Mouse (Mus musculus): ENCODE measurements at regions not wholly inside any gene's neighbourhood (a gene's known extent, or its start where the extent isn't known, plus 50 kb on each side); places are given as distances from the start of the nearest gene placed in this dataset.
A peak's percentile ranks its signal among the peaks of the same experiment; 100 is the strongest.

DNA sequence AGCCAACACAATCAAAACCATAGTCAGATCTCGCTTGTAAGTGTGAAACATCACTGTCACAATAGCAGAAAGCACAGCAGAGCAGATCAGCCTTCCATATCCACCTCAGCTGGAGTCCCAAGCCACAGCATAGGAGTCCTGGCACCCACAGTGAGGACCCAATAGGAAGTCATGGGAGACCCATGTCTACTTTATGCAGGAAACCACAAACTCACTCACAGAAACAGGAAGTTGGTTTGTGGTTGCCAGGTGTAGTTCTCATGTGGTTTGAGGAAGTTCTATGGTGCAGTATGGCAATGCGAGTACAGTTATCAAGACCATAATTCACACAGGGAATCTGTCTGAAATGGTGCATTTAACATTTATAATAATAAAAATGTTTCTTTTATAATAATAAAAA, 77.6 kb upstream of the Kctd3 start:
- no peak for DNase-seq (ENCODE audit: extremely low spot score)

DNA sequence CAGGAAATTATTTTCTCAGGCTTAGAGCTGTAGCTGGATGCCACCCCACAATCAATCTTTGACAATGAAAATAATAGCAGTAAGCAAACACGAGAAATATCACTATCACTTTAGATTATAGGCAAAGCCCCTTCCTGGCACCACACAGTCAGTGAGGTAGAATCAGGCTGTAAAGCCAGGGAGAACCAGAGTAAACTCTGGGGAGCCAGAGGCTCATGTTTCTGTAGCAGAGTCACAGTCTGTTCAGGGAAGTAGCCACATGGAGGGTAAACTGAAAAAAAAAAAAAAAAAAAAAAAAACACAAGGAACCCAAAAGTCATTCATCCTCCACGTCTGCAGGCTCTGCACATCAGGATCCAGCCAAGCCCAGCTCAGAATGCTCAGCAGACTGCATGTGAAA, 73.6 kb upstream of the Kctd3 start:
- no peak for DNase-seq (ENCODE audit: extremely low spot score)

DNA sequence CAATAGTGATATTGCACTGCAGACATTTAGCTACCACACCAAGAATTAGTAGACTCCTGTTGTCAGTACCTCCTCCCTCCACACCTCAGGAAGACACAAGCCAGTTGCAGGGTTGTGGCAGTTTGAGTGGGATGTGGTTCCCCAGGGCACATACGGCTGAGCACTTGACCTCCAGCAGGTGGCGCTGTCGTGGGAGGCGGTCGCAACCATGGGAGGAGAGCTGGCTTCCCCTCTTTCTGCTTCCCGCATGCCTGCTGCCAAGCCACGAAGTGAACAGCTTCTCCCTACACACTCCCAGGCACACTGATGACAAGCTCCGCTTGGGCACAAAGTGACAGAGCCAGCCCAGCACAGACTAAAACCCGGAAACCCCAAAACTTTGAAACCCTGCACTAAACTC, 73.2 kb upstream of the Kctd3 start:
- peak; percentile 79 for DNase-seq (ENCODE audit: extremely low spot score)

DNA sequence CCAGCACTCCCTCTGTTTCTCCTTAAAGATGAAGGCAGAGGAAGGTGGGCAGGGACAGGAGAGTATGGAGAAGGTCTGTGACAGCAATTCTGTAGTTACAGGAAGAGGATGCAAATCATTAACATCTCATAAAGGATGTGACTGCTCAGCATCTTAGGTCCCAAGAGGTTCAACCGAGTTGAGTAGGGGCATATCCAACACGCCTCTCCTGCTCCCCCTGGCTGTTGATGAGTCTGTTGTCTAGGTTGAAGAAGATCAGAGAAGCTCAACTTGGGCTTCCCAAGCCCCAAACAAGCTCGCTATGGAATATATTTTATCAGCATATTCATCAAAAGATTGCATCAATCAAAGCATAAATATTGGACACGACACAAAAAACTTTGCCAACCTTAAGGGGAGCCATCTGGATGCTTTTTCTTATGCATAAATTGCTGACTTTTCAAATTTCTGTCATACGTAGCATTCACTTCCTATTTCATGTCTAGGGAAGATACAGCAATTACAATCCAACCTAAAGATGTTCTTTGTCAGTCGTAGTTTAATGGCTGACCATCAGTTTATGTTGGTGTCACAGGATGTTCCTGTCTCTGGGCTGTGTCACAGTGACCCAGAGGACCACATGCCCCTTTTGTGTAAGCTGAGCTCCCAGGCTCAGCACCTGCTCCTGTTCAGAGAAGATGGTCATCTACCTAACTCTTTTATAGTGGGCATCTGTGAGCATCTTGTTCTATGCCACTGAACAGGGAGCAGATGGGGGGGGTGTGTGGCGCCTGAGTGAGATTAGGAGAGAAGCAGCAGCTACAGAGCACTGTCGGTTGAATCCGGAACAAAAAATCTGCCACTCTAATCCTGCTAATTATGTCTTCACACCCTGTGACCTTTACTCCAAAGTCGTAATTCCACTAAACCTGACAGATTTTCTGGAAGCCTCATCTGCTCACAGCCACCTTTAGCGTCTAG, 72.1 kb upstream of the Kctd3 start:
- no peak for DNase-seq (ENCODE audit: extremely low spot score)

DNA sequence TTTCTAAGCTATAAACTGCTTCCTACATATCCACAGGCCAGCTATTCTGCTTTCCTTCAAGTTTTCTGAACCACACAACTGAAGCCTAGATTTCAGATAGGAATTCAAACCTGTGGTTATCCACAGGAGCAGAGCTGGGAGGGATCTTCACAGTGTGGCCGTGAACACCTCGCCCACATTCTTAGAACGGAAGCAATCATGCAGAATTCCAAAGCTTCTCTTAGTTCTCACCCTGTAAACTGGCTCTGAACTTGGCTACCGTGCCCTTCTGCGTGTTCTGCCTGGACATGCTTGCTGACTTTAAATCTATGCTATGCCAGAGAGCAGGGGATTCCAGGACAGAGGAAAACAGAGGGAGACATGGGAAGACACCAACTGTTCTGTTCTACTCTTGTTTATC, 70.2 kb upstream of the Kctd3 start:
- no peak for DNase-seq (ENCODE audit: extremely low spot score)

DNA sequence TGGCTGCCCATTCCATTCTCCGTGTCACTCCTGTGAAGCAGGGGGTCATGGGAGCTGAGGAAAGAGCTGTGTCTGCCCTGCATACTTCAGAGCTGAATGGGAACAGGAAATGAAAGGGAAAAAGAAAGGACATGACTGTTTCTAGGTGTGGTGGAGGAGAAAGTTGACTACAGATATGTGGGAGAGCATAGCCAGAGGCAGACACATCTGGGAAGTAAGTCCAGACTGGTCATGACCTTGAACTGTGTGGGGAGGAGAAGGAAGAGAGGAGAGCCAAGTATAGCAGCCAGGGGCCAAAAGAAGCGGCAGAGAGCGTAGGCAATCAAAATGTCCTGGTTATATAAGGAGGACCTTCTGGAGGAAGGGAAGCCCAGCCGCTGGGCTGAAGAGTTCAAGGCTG, 68.6 kb upstream of the Kctd3 start:
- DNase-seq (ENCODE audit: extremely low spot score), result no peak

DNA sequence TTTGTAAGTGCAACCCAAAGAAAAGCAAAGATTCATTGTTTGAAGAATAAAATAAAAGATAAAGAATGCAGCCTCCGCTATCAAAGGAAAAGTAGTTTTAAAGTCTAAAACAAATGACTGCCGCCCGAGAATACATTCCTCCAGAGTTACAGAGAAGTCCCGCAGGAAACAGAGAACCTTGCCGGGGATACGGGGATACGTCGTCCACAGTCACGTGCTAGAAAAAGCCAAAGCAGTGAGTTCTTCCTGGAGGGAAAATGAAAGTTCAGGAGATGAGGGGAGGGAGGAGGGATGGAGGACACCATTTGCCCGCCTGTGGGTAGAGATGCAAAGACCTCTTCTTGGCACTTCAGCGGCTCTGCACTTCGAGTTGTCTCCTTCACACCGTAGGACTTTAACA, 68.0 kb upstream of the Kctd3 start:
- DNase-seq (ENCODE audit: extremely low spot score), result no peak

DNA sequence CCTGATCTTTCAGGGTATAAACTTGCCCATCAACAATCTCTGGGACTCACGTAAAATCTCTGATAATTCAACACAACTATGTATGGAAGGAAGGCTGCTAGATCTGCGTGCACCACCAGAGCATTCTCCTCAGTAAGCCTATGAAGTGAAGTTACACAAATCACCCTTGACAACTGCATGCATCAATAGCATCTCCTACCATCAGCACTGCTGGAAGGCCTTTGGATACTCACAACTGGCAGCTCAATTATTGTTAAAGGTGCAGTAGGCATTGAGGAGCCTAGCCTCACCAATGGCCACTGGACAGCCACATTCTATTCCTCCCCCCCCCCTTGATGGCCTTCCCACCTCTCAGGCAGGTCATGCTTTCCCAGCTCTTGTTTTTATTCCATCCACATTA, 64.9 kb upstream of the Kctd3 start:
- no peak for DNase-seq (ENCODE audit: extremely low spot score)

DNA sequence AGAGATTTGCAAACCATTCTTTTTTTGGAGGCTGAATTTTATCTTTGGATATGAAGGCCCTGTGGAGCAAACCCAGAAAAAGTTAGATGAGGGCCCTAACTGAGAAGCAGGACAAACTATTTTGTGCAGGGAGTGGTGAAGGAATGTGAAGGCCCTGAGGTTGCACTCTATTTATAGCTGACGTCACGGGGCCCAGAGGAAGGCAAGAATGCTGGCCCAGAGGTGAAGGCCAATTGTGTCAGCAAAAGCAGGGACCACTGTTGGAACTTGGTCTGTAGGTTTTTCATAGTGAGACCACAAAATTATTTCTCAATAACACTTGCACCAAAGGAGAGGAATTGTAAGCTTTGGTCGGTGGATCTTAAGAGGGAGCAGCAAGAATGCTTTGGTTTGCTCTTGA, 60.6 kb upstream of the Kctd3 start:
- no peak for DNase-seq (ENCODE audit: extremely low spot score)

DNA sequence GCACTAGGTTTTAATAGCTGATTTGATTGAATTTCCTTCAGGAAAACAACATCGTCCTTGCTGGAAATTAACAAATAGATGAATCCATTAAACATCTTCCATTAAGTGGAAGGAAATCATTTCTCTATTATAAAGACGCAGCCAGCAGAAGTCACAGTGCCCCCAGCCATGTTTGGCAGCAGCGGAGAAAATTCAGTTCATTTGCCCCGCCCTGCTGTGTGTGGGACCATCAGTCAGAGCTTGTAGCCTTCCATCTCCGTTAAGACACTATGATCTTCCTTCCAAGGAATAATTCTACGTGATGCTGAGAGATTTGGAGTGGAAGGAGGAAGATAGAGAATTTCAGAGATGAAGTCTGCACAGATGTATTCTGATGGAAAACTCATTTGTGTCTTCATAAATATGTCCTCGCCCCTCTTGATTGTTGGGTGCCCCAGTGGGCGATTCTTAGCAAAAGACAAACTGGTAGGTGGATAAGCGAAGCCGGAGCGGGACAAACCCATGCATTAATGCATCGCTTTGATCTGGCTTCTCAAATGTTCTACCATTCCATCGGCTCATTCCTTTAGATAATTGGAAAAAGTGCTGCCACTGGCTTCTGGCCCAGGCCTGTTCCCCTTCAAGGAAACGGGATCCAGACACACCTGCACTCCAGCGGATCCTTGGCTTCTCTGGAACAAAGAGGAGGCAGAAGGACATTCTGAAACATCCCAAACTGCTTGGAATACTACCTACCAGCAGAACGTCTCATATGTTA, 59.7 kb upstream of the Kctd3 start:
- no peak for DNase-seq (ENCODE audit: extremely low spot score)

DNA sequence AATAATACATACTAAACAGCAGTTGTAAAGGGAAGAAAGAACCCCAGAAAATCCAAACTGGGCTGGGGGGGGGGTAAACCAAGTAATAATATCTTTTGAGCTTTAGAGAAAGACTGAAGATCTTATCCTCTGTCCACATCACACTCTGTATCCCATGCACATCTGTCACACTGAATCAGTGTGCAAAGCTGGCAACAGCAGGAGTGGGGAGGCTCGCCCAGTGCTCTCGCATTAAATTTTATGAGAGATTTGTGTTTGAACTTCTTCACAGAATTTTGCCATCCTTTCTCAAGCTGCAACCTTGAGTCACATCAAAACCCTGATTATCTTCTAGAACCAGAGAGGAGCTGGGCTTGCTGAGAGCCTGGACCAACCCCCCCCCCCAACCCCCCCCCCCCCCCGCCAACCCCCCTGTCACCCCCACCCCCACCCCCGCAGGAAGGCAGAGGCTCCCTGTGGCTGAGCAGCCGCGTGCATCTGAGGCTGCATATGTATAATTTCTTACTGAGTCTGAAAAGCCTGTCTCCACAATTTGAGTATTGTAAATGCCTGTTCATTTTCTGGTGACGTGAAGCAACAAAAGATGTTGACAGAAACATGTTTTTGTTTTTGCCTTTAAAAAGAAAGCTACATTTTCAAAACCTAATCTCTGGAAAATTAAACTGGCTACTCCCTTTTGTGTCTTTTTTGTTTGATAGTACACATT, 59.0 kb upstream of the Kctd3 start:
- DNase-seq (ENCODE audit: extremely low spot score), result no peak

DNA sequence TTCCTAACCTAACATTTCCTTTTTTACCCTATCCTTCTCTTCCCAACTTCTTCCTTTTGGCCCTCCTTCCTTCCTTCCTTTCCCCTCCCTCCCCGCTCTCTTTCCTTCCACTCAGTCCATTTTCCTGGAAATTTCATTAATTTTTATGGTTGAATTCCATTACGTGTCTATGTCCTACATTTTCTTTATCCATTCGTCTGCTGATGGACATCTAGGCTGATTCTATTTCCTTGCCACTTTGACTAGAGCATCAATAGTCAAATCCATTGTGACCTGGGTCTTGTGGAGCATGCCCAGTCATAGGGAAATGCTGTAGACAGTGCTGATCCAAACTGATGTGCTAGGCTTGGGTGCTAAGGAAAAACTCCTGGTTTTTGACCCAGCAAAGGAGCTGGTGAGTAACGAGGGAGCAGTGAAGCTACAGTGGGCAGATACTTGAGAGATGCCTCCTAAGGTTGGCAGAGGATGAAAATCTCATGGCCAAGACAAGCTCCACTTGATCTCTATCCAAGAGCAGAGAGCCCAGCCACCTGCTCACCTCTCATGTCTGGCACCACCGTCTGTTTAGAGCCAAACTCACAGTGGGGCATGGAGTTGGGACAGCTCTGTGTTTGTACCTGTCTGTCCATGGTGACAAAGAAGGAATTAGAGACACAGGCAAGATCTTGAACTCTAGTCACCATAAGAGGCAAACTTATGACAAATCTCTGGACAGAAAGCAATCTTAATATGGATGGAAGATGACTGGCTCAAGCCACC, 57.7 kb upstream of the Kctd3 start:
- DNase-seq (ENCODE audit: extremely low spot score), result no peak

DNA sequence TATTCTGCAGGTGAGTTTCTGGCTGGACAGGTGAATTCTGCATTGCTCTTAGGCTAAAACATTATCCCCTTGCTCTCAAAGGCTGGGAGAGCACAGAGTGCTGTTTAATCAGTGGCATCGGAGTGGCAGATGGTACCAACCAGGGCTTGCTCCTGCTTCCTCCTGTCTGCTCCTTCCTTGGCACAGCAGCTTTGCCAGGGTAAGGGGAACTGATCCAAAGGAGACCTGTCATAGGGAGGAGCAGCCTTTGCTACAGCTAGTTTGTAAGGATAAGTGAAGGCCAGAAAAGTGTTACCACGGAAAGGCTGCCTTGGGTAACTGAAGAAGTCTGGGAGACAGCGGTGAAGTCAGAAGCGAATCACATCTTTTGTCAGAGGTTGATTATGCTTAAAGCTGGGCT, 57.0 kb upstream of the Kctd3 start:
- DNase-seq (ENCODE audit: extremely low spot score), result no peak

DNA sequence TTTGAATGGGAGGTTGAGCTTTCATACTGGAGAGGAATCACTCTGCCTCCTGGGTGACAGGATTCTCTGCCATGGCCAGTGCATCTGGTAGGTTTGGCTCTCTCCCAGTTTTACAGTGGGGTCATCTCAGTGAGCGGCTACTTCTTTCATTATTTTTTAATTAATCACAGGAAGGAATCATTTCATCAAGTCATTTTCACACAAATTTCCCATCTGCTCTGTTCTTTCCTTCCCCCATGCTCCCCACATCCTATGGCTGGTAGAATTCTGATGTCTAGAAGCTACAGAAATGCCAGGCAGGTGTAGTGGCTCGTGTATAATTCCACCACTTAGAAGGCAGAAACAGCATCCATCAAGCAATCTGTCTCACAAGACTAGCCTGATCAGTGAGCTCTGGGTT, 56.1 kb upstream of the Kctd3 start:
- DNase-seq (ENCODE audit: extremely low spot score), result no peak

DNA sequence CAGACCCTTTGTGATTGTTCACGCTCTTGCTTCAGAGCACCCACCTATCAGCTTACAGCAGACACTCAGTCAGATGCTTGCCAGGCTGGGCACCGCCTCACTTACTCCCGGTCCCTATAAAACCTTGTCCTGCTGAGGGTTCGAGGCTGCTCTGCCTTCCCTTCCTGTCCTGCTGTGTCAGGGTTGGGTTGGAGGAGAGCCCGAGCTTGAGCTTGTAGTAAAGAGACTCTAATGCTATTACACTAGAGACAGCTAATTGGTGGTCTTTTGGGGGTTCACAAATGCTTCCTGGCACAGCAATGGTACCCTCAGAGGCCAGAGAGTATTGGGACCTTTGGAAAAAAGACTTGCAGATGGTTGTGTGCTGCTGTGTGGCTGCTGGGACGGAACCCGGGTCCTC, 55.6 kb upstream of the Kctd3 start:
- DNase-seq (ENCODE audit: extremely low spot score), result no peak

Measured in embryo, embryonic 9.5 days (tissue).